Mouse (Mus musculus): Measurements from ENCODE around the gene Cldn7.
A peak's percentile ranks its signal among the peaks of the same experiment; 100 is the strongest.
"Not testable (repeated sequence)": the region's sequence is repeated elsewhere in the genome, so short reads cannot be mapped to it uniquely, and the experiment has no call there.

The Cldn7 gene

GRCm38 (mm10) chr11:69964650-69965270, at the start of gene Cldn7:
Gene Cldn7 (plus strand): TSS chr11:69964779.
- DNase-seq (ENCODE audit: low read depth, low spot score), result no peak

GRCm38 (mm10) chr11:69914917-69915430, 49.6 kb upstream of the Cldn7 start:
- no peak for DNase-seq (ENCODE audit: low read depth, low spot score)

- DNase-seq (ENCODE audit: low read depth, low spot score), result no peak
Observed at GRCm38 (mm10) chr11:69915667-69916627, 48.6 kb upstream of the Cldn7 start.

- not testable (repeated sequence) for DNase-seq (ENCODE audit: low read depth, low spot score)
Observed at GRCm38 (mm10) chr11:69916652-69917378, 47.8 kb upstream of the Cldn7 start.

GRCm38 (mm10) chr11:69917379-69917948, 47.1 kb upstream of the Cldn7 start:
- no peak for DNase-seq (ENCODE audit: low read depth, low spot score)

- no peak for DNase-seq (ENCODE audit: low read depth, low spot score)
Observed at GRCm38 (mm10) chr11:69918118-69918517, 46.5 kb upstream of the Cldn7 start.

- no peak for DNase-seq (ENCODE audit: low read depth, low spot score)
Observed at GRCm38 (mm10) chr11:69919053-69919452, 45.5 kb upstream of the Cldn7 start.

- peak; percentile 86 for DNase-seq (ENCODE audit: low read depth, low spot score)
Observed at GRCm38 (mm10) chr11:69919661-69920265, 44.8 kb upstream of the Cldn7 start.

GRCm38 (mm10) chr11:69920266-69921031, 44.1 kb upstream of the Cldn7 start:
- peak; percentile 57 for DNase-seq (ENCODE audit: low read depth, low spot score)

GRCm38 (mm10) chr11:69921114-69922011, 43.2 kb upstream of the Cldn7 start, which contains the start of gene Eif5a:
Gene Eif5a (minus strand): TSS chr11:69921958.
- peak; percentile 100 for DNase-seq (ENCODE audit: low read depth, low spot score)

GRCm38 (mm10) chr11:69922012-69922756, 42.4 kb upstream of the Cldn7 start:
- no peak for DNase-seq (ENCODE audit: low read depth, low spot score)

GRCm38 (mm10) chr11:69922796-69923195, 41.8 kb upstream of the Cldn7 start:
- no peak for DNase-seq (ENCODE audit: low read depth, low spot score)

- no peak for DNase-seq (ENCODE audit: low read depth, low spot score)
Observed at GRCm38 (mm10) chr11:69927501-69927900, 37.1 kb upstream of the Cldn7 start.

GRCm38 (mm10) chr11:69929712-69930111, 34.9 kb upstream of the Cldn7 start:
- no peak for DNase-seq (ENCODE audit: low read depth, low spot score)

- not testable (repeated sequence) for DNase-seq (ENCODE audit: low read depth, low spot score)
Observed at GRCm38 (mm10) chr11:69930176-69930575, 34.4 kb upstream of the Cldn7 start.

- no peak for DNase-seq (ENCODE audit: low read depth, low spot score)
Observed at GRCm38 (mm10) chr11:69930967-69931537, 33.5 kb upstream of the Cldn7 start.

- DNase-seq (ENCODE audit: low read depth, low spot score), result no peak
Observed at GRCm38 (mm10) chr11:69931769-69932168, 32.8 kb upstream of the Cldn7 start.

GRCm38 (mm10) chr11:69932254-69932653, 32.3 kb upstream of the Cldn7 start:
- DNase-seq (ENCODE audit: low read depth, low spot score), result no peak
